Mouse (Mus musculus) stomach, embryonic 14.5 days (tissue): ENCODE results near the gene Zfp719. TPM values are rescaled to one million over a fixed set of nuclear protein-coding genes. Genes with fewer than 3 reads are reported as not detected.
A peak's percentile ranks its signal among the peaks of the same experiment; 100 is the strongest.

Experiments used
- ATAC-seq: fragments of 200-750 bp; cut with Nextera tagmentation; 2 replicates; pipeline ENCODE4 v1.8.0; 2017; ENCODE audit warnings: low read depth, moderate TSS enrichment; ENCODE audit not compliant: insufficient number of reproducible peaks, insufficient read depth, low FRiP score
- H3K27ac ChIP-seq: fragments of 300-500 bp; sonication (generic); 2 replicates; pipeline ENCODE4 v1.5.1; 2014; ENCODE audit warnings: mild to moderate bottlenecking, low read length, moderate library complexity, mixed read lengths
- H3K27me3 ChIP-seq: fragments of 300-500 bp; sonication (generic); 2 replicates; pipeline ENCODE4 v1.6.1; 2014; ENCODE audit warnings: low read length, control low read depth, mixed read lengths; ENCODE audit not compliant: control insufficient read depth, insufficient read depth
- H3K36me3 ChIP-seq: fragments of 300-500 bp; sonication (generic); 2 replicates; pipeline ENCODE4 v1.6.1; 2014; ENCODE audit warnings: mild to moderate bottlenecking, control low read depth, low read length, moderate library complexity, mixed read lengths; ENCODE audit not compliant: control insufficient read depth, insufficient read depth
- H3K4me1 ChIP-seq: fragments of 300-500 bp; sonication (generic); 2 replicates; pipeline ENCODE4 v1.6.1; 2014; ENCODE audit warnings: low read length, control low read depth, mixed read lengths; ENCODE audit not compliant: control insufficient read depth, insufficient read depth
- H3K4me2 ChIP-seq: fragments of 300-500 bp; sonication (generic); replicated peaks from 2 replicates; pipeline ENCODE4 v1.6.1; 2014; ENCODE audit warnings: low read depth, low read length, control low read depth
- H3K4me3 ChIP-seq: fragments of 300-500 bp; sonication (generic); 2 replicates; pipeline ENCODE4 v1.5.1; 2014; ENCODE audit warnings: low read depth, low read length, control low read depth
- H3K9ac ChIP-seq: fragments of 300-500 bp; sonication (generic); replicated peaks from 2 replicates; pipeline ENCODE4 v1.6.1; 2014; ENCODE audit warnings: low read depth, mild to moderate bottlenecking, control low read depth, low read length, moderate library complexity, mixed read lengths
- H3K9me3 ChIP-seq: fragments of 300-500 bp; sonication (generic); 2 replicates; pipeline ENCODE4 v1.6.1; 2016; ENCODE audit warnings: low read depth, low read length, control low read depth; ENCODE audit not compliant: control insufficient read depth
- WGBS: fragments of 180-500 bp; shearing (Covaris S2); extraction: QIAGEN DNeasy Blood & Tissue Kit; methylation state at CpG from one replicate; pipeline ENCODE4 v1.1.7; 2014; 5-methylcytosine and 5-hydroxymethylcytosine counted together
- polyA plus RNA-seq: library from polyadenylated mRNA; unstranded; fragments of >200 nt; fragmentation: Nextera tagmentation; extraction: Ambion mirVana; gene quantifications from 2 replicates; pipeline ENCODE4 v1.2.1, GENCODE M21; 2014

The Zfp719 gene
- polyA plus RNA-seq = 14.7 and 14.8 TPM in 2 replicates

GRCm38 (mm10) chr7:43579440-43580171, at the start of gene Zfp719:
Gene Zfp719 (plus strand): TSS chr7:43579610.
- H3K9me3 ChIP-seq = no peaks in the 10 kb centered on the region
- peaks cover 4% of the 10 kb centered on the region; the same call in 1 of the 2 replicates for H3K4me1 ChIP-seq
- peak within 1 kb of the TSS; percentile 66 for H3K27ac ChIP-seq
- H3K4me3 ChIP-seq = peak within 1 kb of the TSS; percentile 52
- H3K4me2 ChIP-seq = peak within 1 kb of the TSS; percentile 54
- H3K9ac ChIP-seq = peak within 1 kb of the TSS; percentile 45
- peaks cover 11% of the 10 kb centered on the region for H3K36me3 ChIP-seq
- no peaks in the 10 kb centered on the region for H3K27me3 ChIP-seq
- ATAC-seq = peak; percentile 97
- under 1% methylated on average over 37 of the region's 37 CpGs for WGBS

GRCm38 (mm10) chr7:43530216-43530785, 49.1 kb upstream of the Zfp719 start:
- H3K4me2 ChIP-seq = no peak overlapping the region
- no peaks in the 10 kb centered on the region for H3K27me3 ChIP-seq
- no peaks in the 10 kb centered on the region for H3K36me3 ChIP-seq
- WGBS = 70% methylated on average over 8 of the region's 8 CpGs
- no peak overlapping the region for H3K9ac ChIP-seq
- no peak overlapping the region for H3K27ac ChIP-seq
- H3K9me3 ChIP-seq = no peaks in the 10 kb centered on the region
- no peak for ATAC-seq
- no peaks in the 10 kb centered on the region for H3K4me1 ChIP-seq
- H3K4me3 ChIP-seq = no peak overlapping the region

- H3K4me1 ChIP-seq = no peaks in the 10 kb centered on the region
- no peak overlapping the region for H3K4me2 ChIP-seq
- no peak for ATAC-seq
- WGBS = 88% methylated on average over 9 of the region's 9 CpGs
- no peak overlapping the region for H3K27ac ChIP-seq
- H3K27me3 ChIP-seq = no peaks in the 10 kb centered on the region
- H3K9me3 ChIP-seq = no peaks in the 10 kb centered on the region
- no peaks in the 10 kb centered on the region for H3K36me3 ChIP-seq
- no peak overlapping the region for H3K9ac ChIP-seq
- H3K4me3 ChIP-seq = no peak overlapping the region
Observed at GRCm38 (mm10) chr7:43532936-43533505, 46.4 kb upstream of the Zfp719 start.

DNA sequence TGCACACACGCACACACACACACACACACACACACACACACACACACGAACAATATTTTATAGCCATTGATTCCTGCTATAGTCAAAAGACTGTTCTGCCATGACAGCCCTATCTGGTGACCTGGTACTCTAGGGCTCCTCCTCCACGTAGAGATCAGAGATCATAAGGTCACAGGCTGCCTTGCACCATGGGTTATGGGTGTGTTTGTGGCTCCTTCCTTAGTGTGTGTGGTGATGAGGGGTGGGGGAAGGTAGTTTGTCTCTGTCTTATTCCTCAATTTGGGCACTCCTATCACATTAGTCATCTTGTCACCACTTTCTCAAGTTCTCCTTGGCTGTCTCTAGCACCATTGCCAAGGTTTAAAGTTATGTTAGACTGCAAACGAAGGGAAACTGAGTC, 40.9 kb upstream of the Zfp719 start:
- H3K4me3 ChIP-seq = no peak overlapping the region
- no peaks in the 10 kb centered on the region for H3K9me3 ChIP-seq
- no peaks in the 10 kb centered on the region for H3K27me3 ChIP-seq
- ATAC-seq = no peak
- no peak overlapping the region for H3K27ac ChIP-seq
- H3K36me3 ChIP-seq = no peaks in the 10 kb centered on the region
- no peak overlapping the region for H3K4me2 ChIP-seq
- 67% methylated on average over 4 of the region's 4 CpGs for WGBS
- H3K9ac ChIP-seq = no peak overlapping the region
- H3K4me1 ChIP-seq = no peaks in the 10 kb centered on the region

DNA sequence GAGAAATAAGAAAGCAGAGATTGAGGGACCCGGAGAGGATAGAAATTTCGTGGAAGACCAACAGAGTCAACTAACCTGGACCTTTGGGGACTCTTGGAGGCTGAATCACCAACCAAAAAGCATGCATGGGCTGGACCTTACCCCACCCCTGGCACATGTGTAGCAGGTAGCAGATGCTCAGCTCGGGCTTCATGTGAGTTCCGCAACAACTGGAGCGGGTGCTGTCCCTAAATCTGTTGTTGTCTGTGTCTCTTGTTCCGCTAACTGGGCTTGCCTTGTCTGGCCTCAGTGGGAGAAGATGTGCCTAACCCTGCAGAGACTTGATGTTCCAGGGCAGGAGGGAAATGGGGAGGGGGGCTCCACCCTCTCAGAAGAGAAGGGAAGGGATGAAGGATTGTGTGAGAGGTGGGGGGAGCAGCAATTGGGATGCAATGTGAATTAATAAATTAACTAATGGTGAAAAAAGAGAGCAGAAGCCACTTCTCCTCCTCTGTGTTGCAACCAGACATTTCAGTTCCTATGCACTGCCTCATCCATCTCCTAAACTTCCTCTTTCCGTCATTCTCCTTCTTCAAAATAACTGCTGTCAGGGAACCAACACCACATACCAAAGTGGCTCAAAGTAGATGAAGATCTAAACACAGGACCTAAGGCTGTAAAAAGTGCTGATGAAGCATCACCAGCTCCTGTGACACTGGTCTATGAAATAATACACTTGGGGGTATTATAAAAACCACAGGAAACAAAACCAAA, 35.0 kb upstream of the Zfp719 start, which contains the start of gene Cd33:
Cd33 (minus strand) TSS at position 204 of the 753 bp plus-strand sequence.
- no peak for ATAC-seq
- Histone ChIP-seq H3K36me3 (no peaks in the 10 kb centered on the region), H3K27ac (no peak within 1 kb of the TSS), H3K4me1 (no peaks in the 10 kb centered on the region), H3K9me3 (no peaks in the 10 kb centered on the region), H3K4me2 (no peak within 1 kb of the TSS), H3K27me3 (no peaks in the 10 kb centered on the region), H3K4me3 (no peak within 1 kb of the TSS), H3K9ac (no peak within 1 kb of the TSS)
- 82% methylated on average over 7 of the region's 7 CpGs for WGBS

DNA sequence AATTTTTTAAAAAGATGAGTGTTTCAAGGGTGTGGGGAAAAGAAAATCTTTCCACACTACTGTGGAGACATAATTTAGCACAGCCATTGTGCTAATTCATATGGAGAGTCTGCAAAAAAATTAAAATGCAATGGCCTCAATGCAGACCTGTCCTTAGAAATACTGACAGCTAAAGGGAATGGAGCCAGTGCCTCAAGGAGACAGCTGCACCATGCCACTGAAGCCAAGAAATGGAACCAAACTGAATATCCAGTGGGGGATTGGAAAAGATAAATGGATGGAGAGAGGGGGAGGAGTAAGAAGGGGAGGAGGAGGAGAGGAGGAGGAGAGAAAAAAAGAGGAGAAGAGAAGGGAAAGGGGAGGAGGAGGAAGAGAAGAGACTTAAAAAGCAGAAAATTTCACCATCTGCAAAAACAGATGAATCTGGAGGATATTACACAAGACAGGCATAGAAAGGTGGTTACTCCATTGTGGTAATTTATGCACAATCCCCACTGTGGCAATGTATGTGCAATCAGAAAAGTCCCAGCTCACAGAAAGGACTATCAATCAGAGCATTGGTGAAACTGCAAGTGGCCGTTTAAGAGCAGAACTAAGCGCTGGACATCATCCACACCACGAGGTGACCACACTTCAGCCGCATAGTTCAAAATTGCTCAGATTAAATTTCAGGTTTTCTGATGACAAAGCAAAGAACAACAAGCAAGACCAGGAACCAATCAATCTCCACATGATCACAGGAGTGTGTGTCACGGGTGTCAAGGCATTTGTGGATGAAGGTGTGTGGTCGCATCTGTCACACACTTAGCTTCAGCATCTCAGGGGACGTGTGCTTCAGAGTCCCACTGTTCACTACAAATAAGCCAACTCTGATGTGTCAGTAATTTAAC, 33.5 kb upstream of the Zfp719 start:
- no peak overlapping the region for H3K4me3 ChIP-seq
- no peak overlapping the region for H3K4me2 ChIP-seq
- H3K27ac ChIP-seq = no peak overlapping the region
- no peaks in the 10 kb centered on the region for H3K9me3 ChIP-seq
- H3K27me3 ChIP-seq = no peaks in the 10 kb centered on the region
- no peaks in the 10 kb centered on the region for H3K4me1 ChIP-seq
- H3K9ac ChIP-seq = no peak overlapping the region
- H3K36me3 ChIP-seq = no peaks in the 10 kb centered on the region
- 56% methylated on average over 7 of the region's 7 CpGs for WGBS
- ATAC-seq = no peak

DNA sequence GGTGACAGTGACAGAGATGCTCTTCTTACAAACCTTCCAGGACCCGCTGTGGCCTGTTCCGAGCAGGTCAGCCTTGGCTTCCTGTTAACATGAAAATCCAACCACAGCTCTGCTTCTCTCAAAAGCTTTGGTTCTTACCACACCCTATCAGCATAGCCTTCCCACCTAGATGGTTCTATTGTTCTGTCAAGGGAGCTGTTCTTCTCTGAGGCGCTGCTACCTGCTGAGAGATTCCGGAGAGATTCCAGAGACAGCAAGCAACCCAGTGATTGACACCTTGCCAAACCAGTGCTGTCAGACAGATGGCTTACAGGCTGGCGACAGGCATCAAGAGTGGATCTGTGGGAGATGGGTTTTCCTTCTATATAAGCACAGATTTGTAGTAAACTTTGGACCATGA, 31.7 kb upstream of the Zfp719 start:
- Histone ChIP-seq H3K4me3 (no peak overlapping the region), H3K36me3 (no peaks in the 10 kb centered on the region), H3K4me1 (no peaks in the 10 kb centered on the region), H3K9me3 (no peaks in the 10 kb centered on the region), H3K4me2 (no peak overlapping the region), H3K27ac (no peak overlapping the region), H3K9ac (no peak overlapping the region), H3K27me3 (no peaks in the 10 kb centered on the region)
- ATAC-seq = no peak
- WGBS = 28% methylated on average over 5 of the region's 5 CpGs
